Mouse (Mus musculus): ENCODE results near the gene Sept3. TPM values are rescaled to one million over a fixed set of nuclear protein-coding genes. Genes with fewer than 3 reads are reported as not detected.

Sept3 gene
- polyA plus RNA-seq, 1 experiment from 2014 or later: 248 TPM

- peaks cover 20% of the 10 kb centered on the region for H3K27me3 ChIP-seq
- H3K27ac ChIP-seq: no peak overlapping the region
- H3K9me3 ChIP-seq (replicated peaks): no peaks in the 10 kb centered on the region
- ATAC-seq: no peak
- H3K9ac ChIP-seq: peak overlapping the region; percentile 55; the same call in 1 of the 2 replicates
- no peak overlapping the region; the same call in 1 of the 2 replicates for H3K4me3 ChIP-seq
- H3K4me1 ChIP-seq: peaks cover 29% of the 10 kb centered on the region
- WGBS: 74% methylated on average over 15 of the region's 15 CpGs
- peak overlapping the region; percentile 56 for H3K4me2 ChIP-seq
- no peaks in the 10 kb centered on the region for H3K36me3 ChIP-seq (ENCODE audit: poor library complexity, severe bottlenecking)
Observed at GRCm38 (mm10) chr15:82341675-82342542, 67.2 kb downstream of the Sept3 start.

DNA sequence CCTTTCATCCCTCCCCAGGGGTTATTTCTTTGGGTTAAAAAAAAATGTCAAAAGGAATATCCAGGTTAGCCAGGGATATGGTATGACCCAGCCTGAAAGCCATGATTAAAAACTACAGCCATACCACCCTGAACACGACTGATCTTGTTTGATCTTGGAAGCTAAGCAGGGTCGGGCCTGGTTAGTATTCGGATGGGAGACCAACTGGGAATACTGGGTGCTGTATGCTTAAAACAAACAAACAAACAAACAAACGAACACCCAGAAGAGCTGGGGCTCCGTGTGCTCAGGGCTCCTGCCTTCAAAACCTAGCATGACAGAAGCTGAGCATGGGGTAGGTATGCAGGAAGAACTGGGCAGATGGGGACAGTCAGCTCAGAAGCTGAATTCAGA is 67.8 kb downstream of the Sept3 start:
- Histone ChIP-seq H3K27ac (no peak overlapping the region), H3K4me2 (no peak overlapping the region), H3K27me3 (peaks cover 20% of the 10 kb centered on the region), H3K4me3 (no peak overlapping the region), H3K9ac (no peak overlapping the region), H3K4me1 (peaks cover 29% of the 10 kb centered on the region), H3K9me3 (replicated peaks) (no peaks in the 10 kb centered on the region), H3K36me3 (ENCODE audit: poor library complexity, severe bottlenecking) (peaks cover 4% of the 10 kb centered on the region; the same call in 1 of the 2 replicates)
- 81% methylated on average over 5 of the region's 5 CpGs for WGBS
- no peak for ATAC-seq

DNA sequence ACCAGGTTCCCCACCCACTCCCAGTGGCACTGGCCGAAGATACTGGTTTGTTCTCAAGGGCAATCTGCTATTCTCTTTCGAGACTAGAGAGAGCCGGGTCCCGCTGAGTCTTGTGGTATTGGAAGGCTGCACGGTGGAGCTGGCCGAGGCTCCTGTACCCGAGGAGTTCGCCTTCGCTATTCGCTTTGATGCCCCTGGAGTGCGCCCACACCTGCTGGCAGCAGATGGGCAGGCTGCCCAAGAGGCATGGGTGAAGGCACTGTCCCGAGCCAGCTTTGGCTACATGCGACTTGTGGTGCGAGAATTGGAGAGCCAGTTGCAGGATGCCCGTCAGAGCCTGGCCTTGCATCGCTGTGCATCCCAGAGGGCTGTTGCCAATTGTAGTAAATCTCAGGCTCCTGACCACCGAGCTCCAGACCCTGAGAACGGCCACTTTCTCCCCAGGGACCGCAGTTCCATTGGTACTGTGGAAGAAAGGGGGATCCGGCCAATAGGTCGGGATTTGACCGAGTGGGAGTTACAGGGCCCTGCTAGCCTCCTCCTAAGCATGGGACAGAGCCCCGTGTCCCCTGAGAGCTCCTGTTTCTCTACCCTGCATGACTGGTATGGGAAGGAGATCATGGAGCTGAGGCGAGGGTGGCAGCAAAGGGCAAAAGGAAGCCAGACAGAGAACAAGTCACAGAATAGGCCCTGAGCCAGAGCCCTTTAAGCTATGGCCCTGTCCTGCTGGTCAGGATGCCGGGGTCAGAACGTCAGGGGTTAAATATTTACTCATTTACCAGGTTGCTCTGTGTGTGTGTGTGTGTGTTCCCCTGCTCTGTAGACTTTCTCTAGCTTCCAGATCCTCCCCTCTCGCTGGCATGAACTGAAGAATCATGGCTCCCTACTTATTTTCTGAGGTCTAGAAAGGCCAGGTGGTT is 68.9 kb downstream of the Sept3 start:
- H3K4me2 ChIP-seq: no peak overlapping the region
- ATAC-seq: no peak
- H3K9ac ChIP-seq: no peak overlapping the region
- peaks cover 24% of the 10 kb centered on the region for H3K4me1 ChIP-seq
- no peaks in the 10 kb centered on the region for H3K9me3 ChIP-seq (replicated peaks)
- H3K36me3 ChIP-seq (ENCODE audit: poor library complexity, severe bottlenecking): peaks cover 14% of the 10 kb centered on the region
- H3K27me3 ChIP-seq: peaks cover 20% of the 10 kb centered on the region
- 90% methylated on average over 27 of the region's 27 CpGs for WGBS
- H3K27ac ChIP-seq: no peak overlapping the region
- no peak overlapping the region for H3K4me3 ChIP-seq

Other genes starting within 250 kb of the Sept3 start
- 36.7 and 38.4 TPM in 2 replicates for gene Desi1, start 241.0 kb upstream of the Sept3 start, polyA plus RNA-seq (2015; fragmentation: Nextera tagmentation; extraction: Ambion mirVana)
- gene Snu13, start 227.3 kb upstream of the Sept3 start, polyA plus RNA-seq (2015; fragmentation: Nextera tagmentation; extraction: Ambion mirVana): 270 and 290 TPM in 2 replicates
- not detected in 2 replicates for gene 4930407I10Rik, start 215.7 kb upstream of the Sept3 start, polyA plus RNA-seq (2015; fragmentation: Nextera tagmentation; extraction: Ambion mirVana)
- 0.04 and 0.14 TPM in 2 replicates for gene Mei1, start 204.9 kb upstream of the Sept3 start, polyA plus RNA-seq (2015; fragmentation: Nextera tagmentation; extraction: Ambion mirVana)
- 15.2 and 15.9 TPM in 2 replicates for gene Ccdc134, start 147.0 kb upstream of the Sept3 start, polyA plus RNA-seq (2015; fragmentation: Nextera tagmentation; extraction: Ambion mirVana)
- gene Srebf2, start 127.7 kb upstream of the Sept3 start, polyA plus RNA-seq (2015; fragmentation: Nextera tagmentation; extraction: Ambion mirVana): 200 and 218 TPM in 2 replicates
- 0.74 and 0.77 TPM in 2 replicates for gene Shisa8, start 62.1 kb upstream of the Sept3 start, polyA plus RNA-seq (2015; fragmentation: Nextera tagmentation; extraction: Ambion mirVana)
- gene Tnfrsf13c, start 50.5 kb upstream of the Sept3 start, polyA plus RNA-seq (2015; fragmentation: Nextera tagmentation; extraction: Ambion mirVana): 0.15 and 0.22 TPM in 2 replicates
- 71.5 and 76.5 TPM in 2 replicates for gene Cenpm, start 30.1 kb upstream of the Sept3 start, polyA plus RNA-seq (2015; fragmentation: Nextera tagmentation; extraction: Ambion mirVana)
- gene 1500009C09Rik, start 22.5 kb upstream of the Sept3 start, polyA plus RNA-seq (2015; fragmentation: Nextera tagmentation; extraction: Ambion mirVana): 7.7 and 7.8 TPM in 2 replicates
- not detected in 2 replicates for gene Wbp2nl, start 24.1 kb downstream of the Sept3 start, polyA plus RNA-seq (2015; fragmentation: Nextera tagmentation; extraction: Ambion mirVana)
- gene Naga, start 64.0 kb downstream of the Sept3 start, polyA plus RNA-seq (2015; fragmentation: Nextera tagmentation; extraction: Ambion mirVana): 19.4 and 25.2 TPM in 2 replicates
- 1.3 and 1.8 TPM in 2 replicates for gene Pheta2, start 64.0 kb downstream of the Sept3 start, polyA plus RNA-seq (2015; fragmentation: Nextera tagmentation; extraction: Ambion mirVana)
- gene Smdt1, start 64.1 kb downstream of the Sept3 start, polyA plus RNA-seq (2015; fragmentation: Nextera tagmentation; extraction: Ambion mirVana): 303 and 321 TPM in 2 replicates
- 318 and 358 TPM in 2 replicates for gene Ndufa6, start 79.4 kb downstream of the Sept3 start, polyA plus RNA-seq (2015; fragmentation: Nextera tagmentation; extraction: Ambion mirVana)
- 1.6 and 1.7 TPM in 2 replicates for gene Cyp2d22, start 105.4 kb downstream of the Sept3 start, polyA plus RNA-seq (2015; fragmentation: Nextera tagmentation; extraction: Ambion mirVana)
- not detected in 2 replicates for gene Cyp2d11, start 119.1 kb downstream of the Sept3 start, polyA plus RNA-seq (2015; fragmentation: Nextera tagmentation; extraction: Ambion mirVana)
- 0.57 TPM in 1 of 2 replicates, not detected in the other for gene Cyp2d10, start 132.3 kb downstream of the Sept3 start, polyA plus RNA-seq (2015; fragmentation: Nextera tagmentation; extraction: Ambion mirVana)
- not detected in 2 replicates for gene Cyp2d9, start 158.5 kb downstream of the Sept3 start, polyA plus RNA-seq (2015; fragmentation: Nextera tagmentation; extraction: Ambion mirVana)

All from forebrain, embryonic 13.5 days (tissue).